Mouse (Mus musculus): ENCODE results near the gene Cyp2a5. TPM values are rescaled to one million over a fixed set of nuclear protein-coding genes. Genes with fewer than 3 reads are reported as not detected.

Gene Cyp2a5
- polyA plus RNA-seq, 1 experiment, result 22.2 TPM

Other genes with a start within 250 kb of the Cyp2a5 start
- not detected in 2 replicates for gene Vmn1r185, start 216.8 kb upstream of the Cyp2a5 start, polyA plus RNA-seq (2011; ENCODE audit: insufficient read depth, insufficient read length, low replicate concordance, missing spikeins)
- gene Cyp2b23, start 148.9 kb upstream of the Cyp2a5 start, polyA plus RNA-seq (2011; ENCODE audit: insufficient read depth, insufficient read length, low replicate concordance, missing spikeins), result not detected in 2 replicates
- gene Cyp2b19, start 78.2 kb upstream of the Cyp2a5 start, polyA plus RNA-seq (2011; ENCODE audit: insufficient read depth, insufficient read length, low replicate concordance, missing spikeins), result not detected in 2 replicates
- gene Cyp2g1, start 26.4 kb upstream of the Cyp2a5 start, polyA plus RNA-seq (2011; ENCODE audit: insufficient read depth, insufficient read length, low replicate concordance, missing spikeins), result not detected in 2 replicates
- not detected in 2 replicates for gene Cyp2a22, start 104.1 kb downstream of the Cyp2a5 start, polyA plus RNA-seq (2011; ENCODE audit: insufficient read depth, insufficient read length, low replicate concordance, missing spikeins)
- 0.99 and 2.1 TPM in 2 replicates for gene Cyp2a12, start 193.8 kb downstream of the Cyp2a5 start, polyA plus RNA-seq (2011; ENCODE audit: insufficient read depth, insufficient read length, low replicate concordance, missing spikeins)